Mouse (Mus musculus) monocyte, adult 59 days (primary cell): ENCODE data around the gene Gm17361. TPM values are rescaled to one million over a fixed set of nuclear protein-coding genes. Genes with fewer than 3 reads are reported as not detected.

Experiments
- total RNA-seq, 2 experiments: library from RNA; stranded (reverse); gene quantifications; one replicate each; pipeline ENCODE4 v1.2.4; 2023

Gene Gm17361
- total RNA-seq = not detected

GRCm38 (mm10) chrX:125003863-125004262 lies at the start of gene Gm17361:
Gene Gm17361 (plus strand): TSS chrX:125004163.

